ENCODE assay signal across 8 mouse cellular contexts in the genomic region with DNA sequence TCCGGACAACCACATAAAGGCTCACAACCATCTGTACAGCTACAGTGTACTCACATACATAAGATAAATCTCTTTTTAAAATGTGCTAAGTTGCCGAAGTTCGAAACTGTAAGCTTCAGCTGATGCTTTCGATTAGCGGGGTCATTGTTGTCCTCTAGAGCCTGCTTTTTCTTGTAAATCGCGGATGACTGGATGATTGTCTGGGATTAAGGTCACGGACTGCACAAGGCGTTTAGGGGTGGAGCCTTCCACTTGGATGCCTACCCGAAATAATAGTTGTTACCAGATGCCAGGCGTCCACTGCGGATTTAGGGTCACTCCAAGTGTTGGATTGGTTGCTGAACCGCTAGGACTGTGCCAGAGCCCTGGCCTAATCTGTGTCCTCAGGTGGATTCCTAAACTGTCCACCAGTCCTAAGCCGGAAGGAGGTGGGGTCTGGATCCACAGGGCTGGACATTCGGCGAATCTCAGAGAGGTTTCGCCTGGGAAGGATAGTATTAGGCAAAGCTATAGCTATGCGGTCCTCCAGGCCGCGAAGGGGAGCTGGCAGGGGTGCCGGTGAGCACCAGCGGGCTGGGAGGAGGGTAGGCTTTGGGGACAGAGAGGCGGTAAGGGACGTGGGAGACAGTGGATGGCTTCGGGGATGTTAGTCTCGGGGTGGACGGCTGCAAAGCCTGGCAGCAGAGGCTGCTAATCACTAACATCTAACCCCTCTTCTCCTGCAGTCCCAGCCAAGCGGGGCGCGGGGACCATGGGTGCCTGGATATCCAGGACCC. TPM values are rescaled to one million over a fixed set of nuclear protein-coding genes. Genes with fewer than 3 reads are reported as not detected.
DNase-seq lines count a peak whose midpoint lies in the region; ATAC-seq and TF ChIP-seq lines count a peak whose summit lies in the region.

Gene Fbxo27, plus strand, starts transcription at position 305 of the 776 bp plus-strand sequence.

- no peaks in the 10 kb centered on the region for H3K36me3 ChIP-seq in kidney, adult 2 months (ENCODE audit: control insufficient read depth, insufficient read depth, low read length)
- no peaks in the 10 kb centered on the region for H3K36me3 ChIP-seq in kidney, postnatal 0 days (ENCODE audit: insufficient read depth, low read length)
- H3K36me3 ChIP-seq in liver, embryonic 15.5 days (replicated peaks) = no peaks in the 10 kb centered on the region

- no peak for DNase-seq in kidney, adult 2 months
- DNase-seq in kidney, adult 18-20 months = no peak
- peak; percentile 80 for DNase-seq in brain, adult 2 months (ENCODE audit: low read depth, low spot score)
- DNase-seq in kidney, postnatal 0 days (ENCODE audit: low spot score) = peak; percentile 13
- DNase-seq in right cerebral cortex, postnatal 25 days = peak; percentile 58
- DNase-seq in MN1 (ENCODE audit: low spot score) = no peak

- no peaks in the 10 kb centered on the region for H3K4me1 ChIP-seq in kidney, adult 2 months (ENCODE audit: control insufficient read depth, insufficient read depth, low read length)
- H3K4me1 ChIP-seq in embryonic fibroblast, embryonic 13.5 days (ENCODE audit: control insufficient read depth, insufficient read depth, low read length) = no peaks in the 10 kb centered on the region
- H3K4me1 ChIP-seq in kidney, postnatal 0 days (replicated peaks; ENCODE audit: insufficient read depth, low read length) = no peaks in the 10 kb centered on the region
- H3K4me1 ChIP-seq in liver, embryonic 15.5 days (replicated peaks) = peaks cover 5% of the 10 kb centered on the region; the same call in 1 of the 2 replicates

- H3K9ac ChIP-seq in kidney, postnatal 0 days (ENCODE audit: low read depth, low read length) = peak within 1 kb of the TSS; percentile 56
- H3K9ac ChIP-seq in liver, embryonic 15.5 days = no peak within 1 kb of the TSS

- H3K27ac ChIP-seq in kidney, adult 2 months (ENCODE audit: insufficient read depth, low read depth, low read length) = no peak within 1 kb of the TSS
- no peak within 1 kb of the TSS for H3K27ac ChIP-seq in embryonic fibroblast, embryonic 13.5 days (ENCODE audit: insufficient read depth, low read length)
- peak within 1 kb of the TSS; percentile 34; the same call in 1 of the 2 replicates for H3K27ac ChIP-seq in kidney, postnatal 0 days
- H3K27ac ChIP-seq in liver, embryonic 15.5 days (replicated peaks) = no peak within 1 kb of the TSS

- peak within 1 kb of the TSS; percentile 56; the same call in 1 of the 2 replicates for H3K4me3 ChIP-seq in kidney, adult 2 months (ENCODE audit: insufficient read depth, low read depth, low read length)
- peak within 1 kb of the TSS; percentile 19 for H3K4me3 ChIP-seq in embryonic fibroblast, embryonic 13.5 days (ENCODE audit: insufficient read depth, low read length)
- peak within 1 kb of the TSS; percentile 46 for H3K4me3 ChIP-seq in kidney, postnatal 0 days (replicated peaks; ENCODE audit: low read depth, low read length)
- H3K4me3 ChIP-seq in liver, embryonic 15.5 days (replicated peaks) = peak within 1 kb of the TSS; percentile 43

- 46% methylated on average over 30 of the region's 30 CpGs for whole genome bisulfite sequencing in kidney, adult 2 months
- 41% methylated on average over 30 of the region's 30 CpGs for WGBS in kidney, postnatal 0 days
- WGBS in liver, embryonic 15.5 days (ENCODE audit: insufficient replicate concordance) = 31% methylated on average over 30 of the region's 30 CpGs

- no peaks in the 10 kb centered on the region for H3K9me3 ChIP-seq in kidney, postnatal 0 days (replicated peaks; ENCODE audit: low read length)
- no peaks in the 10 kb centered on the region for H3K9me3 ChIP-seq in liver, embryonic 15.5 days (replicated peaks)

- no peaks in the 10 kb centered on the region for H3K27me3 ChIP-seq in kidney, adult 2 months (replicated peaks; ENCODE audit: control insufficient read depth, insufficient read depth, low read length)
- H3K27me3 ChIP-seq in kidney, postnatal 0 days (ENCODE audit: insufficient read depth, low read length) = no peaks in the 10 kb centered on the region
- peaks cover 48% of the 10 kb centered on the region for H3K27me3 ChIP-seq in liver, embryonic 15.5 days

- no peak; the same call in 1 of the 2 replicates for ATAC-seq in kidney, postnatal 0 days (replicated peaks; ENCODE audit: low FRiP score, low read depth)
- no peak for ATAC-seq in liver, embryonic 15.5 days (ENCODE audit: insufficient read depth)

- no peak for TF ChIP-seq POLR2A in kidney, adult 2 months (IDR thresholded peaks at IDR 0.05; ENCODE audit: low read depth, low read length)
- no peak for TF ChIP-seq POLR2A in embryonic fibroblast, embryonic 13.5 days (IDR thresholded peaks at IDR 0.05; ENCODE audit: low read depth, low read length)

- H3K4me2 ChIP-seq in kidney, postnatal 0 days (ENCODE audit: low read length) = peak within 1 kb of the TSS; percentile 88
- peak within 1 kb of the TSS; percentile 65 for H3K4me2 ChIP-seq in liver, embryonic 15.5 days

- no peak for TF ChIP-seq CTCF in kidney, adult 2 months (conservative IDR thresholded peaks at IDR 0.05; ENCODE audit: insufficient read depth, insufficient read length, low read depth, low read length)
- TF ChIP-seq CTCF in embryonic fibroblast, embryonic 13.5 days (IDR thresholded peaks at IDR 0.05; ENCODE audit: borderline replicate concordance, insufficient read depth, low read length) = no peak
- TF ChIP-seq CTCF in kidney, postnatal 0 days (IDR thresholded peaks at IDR 0.05; ENCODE audit: low read depth) = no peak

RNA-seq across cellular contexts. Expression of gene Fbxo27, which starts in this region (rescaled TPM):
- polyA plus RNA-seq in kidney, adult 2 months (2012; rRNA removed) = 1.1 and 1.6 TPM in 2 replicates
- polyA plus RNA-seq in embryonic fibroblast, embryonic 13.5 days (2011; ENCODE audit: insufficient read length, low read depth, missing spikeins) = 3.8 and 5.1 TPM in 2 replicates
- polyA plus RNA-seq in kidney, postnatal 0 days (2015; fragmentation: Nextera tagmentation; extraction: Ambion mirVana) = 3.9 and 4.1 TPM in 2 replicates
- polyA plus RNA-seq in liver, embryonic 15.5 days (2015; fragmentation: Nextera tagmentation; extraction: Ambion mirVana) = 0.15 and 0.24 TPM in 2 replicates

Comparison
In these comparisons a context has a peak if more than half of its experiments do, and no peak if none do; other contexts are left out.
1. DNase-seq: peak in brain, adult 2 months (single experiment), kidney, postnatal 0 days (single experiment) and right cerebral cortex, postnatal 25 days (single experiment); none in kidney, adult 2 months (single experiment), kidney, adult 18-20 months (single experiment) and MN1 (single experiment).
2. Peak in every context shown above with its lines, with median percentiles within 50 percentile points of each other: H3K4me3 ChIP-seq.